Mouse (Mus musculus): ENCODE data around the gene D130052B06Rik. TPM values are rescaled to one million over a fixed set of nuclear protein-coding genes. Genes with fewer than 3 reads are reported as not detected.

Gene D130052B06Rik
- total RNA-seq (2021), result not detected

- no peak for DNase-seq (ENCODE audit: extremely low spot score in 1 of 2, low spot score in 1 of 2)
These were observed at the start of gene D130052B06Rik for GRCm38 (mm10) chr11:33598986-33599385. Gene D130052B06Rik (plus strand): TSS chr11:33599302.

DNA sequence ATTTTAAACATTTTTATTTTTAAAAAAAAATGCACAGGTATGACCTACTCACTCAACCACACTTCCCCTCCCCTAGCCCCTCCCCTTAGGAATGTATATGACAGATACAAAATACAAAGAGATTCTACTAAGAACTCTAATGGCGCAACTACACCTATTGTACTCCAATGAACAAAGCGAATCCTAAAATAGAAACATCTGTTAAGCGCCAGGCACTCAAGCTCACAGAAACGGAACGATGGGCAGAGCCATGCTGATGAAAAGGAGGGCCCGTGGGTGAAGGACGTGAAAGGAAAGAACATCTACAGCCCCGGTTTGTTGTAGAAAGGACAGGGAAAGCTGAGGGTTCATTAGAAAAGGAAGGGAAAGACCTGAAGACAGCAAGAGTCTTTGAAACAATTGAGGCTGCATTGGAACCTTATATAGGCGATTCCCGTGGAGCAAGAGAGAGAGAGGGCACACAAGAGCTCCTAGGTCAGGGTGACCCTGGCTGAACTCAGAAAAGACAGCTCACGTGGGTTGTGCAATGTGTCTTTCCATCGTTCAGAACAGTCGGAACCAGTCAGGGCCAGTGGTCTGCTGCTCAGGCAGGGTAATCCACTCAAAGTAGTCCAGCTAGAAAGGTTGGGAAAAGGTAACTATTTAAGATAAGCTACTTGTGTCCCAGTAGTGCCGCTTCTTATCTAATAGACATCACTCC lies 48.1 kb upstream of the D130052B06Rik start:
- DNase-seq (ENCODE audit: extremely low spot score in 1 of 2, low spot score in 1 of 2), result no peak

DNA sequence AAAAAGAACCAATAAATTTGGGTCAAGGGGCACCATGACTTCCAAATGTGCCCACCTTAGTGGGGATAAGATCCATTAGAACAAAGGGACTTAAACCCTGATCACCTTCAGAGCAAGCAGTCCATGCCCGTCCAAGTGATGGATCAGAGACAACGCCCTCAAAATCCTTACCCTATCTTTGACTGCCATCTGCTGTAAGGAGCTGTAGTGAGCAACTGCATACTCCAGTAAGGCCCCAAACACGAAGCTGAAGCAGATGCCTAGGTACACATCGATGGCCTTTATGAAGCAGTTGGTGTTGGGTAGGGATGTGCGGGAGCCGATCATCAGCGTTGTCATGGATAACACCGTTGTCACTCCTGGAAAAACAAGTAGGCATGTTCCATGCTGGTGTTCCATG lies 45.0 kb upstream of the D130052B06Rik start:
- DNase-seq (ENCODE audit: extremely low spot score in 1 of 2, low spot score in 1 of 2), result peak in 1 of 2 experiments; percentile 13

DNA sequence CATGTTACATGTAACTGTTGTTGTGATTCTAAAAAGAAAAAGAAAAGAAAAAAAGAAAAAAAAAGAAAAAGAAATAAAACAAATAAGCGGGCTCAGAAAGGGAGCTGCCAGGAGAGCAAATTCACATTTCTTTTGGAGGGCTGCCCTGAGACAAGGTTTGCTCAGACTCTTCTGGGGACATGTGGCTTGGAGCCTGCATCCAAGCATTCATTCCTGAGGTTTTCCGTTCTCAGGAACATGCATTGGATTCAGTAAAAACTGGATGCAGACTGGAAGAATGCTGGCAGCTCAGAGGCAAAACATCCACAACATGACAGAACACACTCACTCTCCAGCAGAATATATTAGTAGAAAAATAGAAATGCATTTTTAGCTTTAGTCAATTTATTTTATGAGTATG lies 35.2 kb upstream of the D130052B06Rik start:
- DNase-seq (ENCODE audit: extremely low spot score in 1 of 2, low spot score in 1 of 2), result no peak

- peak in 1 of 2 experiments; percentile 48 for DNase-seq (ENCODE audit: extremely low spot score in 1 of 2, low spot score in 1 of 2)
These were observed 28.7 kb upstream of the D130052B06Rik start for GRCm38 (mm10) chr11:33570413-33570812.

DNA sequence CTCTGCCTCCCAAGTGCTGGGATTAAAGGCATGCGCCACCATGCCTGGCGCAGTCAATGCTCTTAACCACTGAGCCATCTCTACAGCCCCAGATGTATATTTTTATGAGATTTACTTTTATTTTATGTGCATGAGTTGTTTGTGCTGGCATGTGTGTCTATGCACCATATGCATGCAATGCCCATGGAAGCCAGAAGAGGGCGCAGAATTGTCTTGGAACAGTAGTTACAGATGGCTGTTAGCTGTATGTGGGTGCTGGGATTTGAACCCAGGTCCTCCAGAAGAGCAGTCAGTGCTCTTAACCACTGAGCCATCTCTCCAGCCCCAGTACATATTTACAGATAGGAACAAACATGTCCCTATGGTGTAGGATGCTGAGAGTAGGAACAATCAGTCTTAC lies 24.2 kb upstream of the D130052B06Rik start:
- DNase-seq (ENCODE audit: extremely low spot score in 1 of 2, low spot score in 1 of 2), result no peak

DNA sequence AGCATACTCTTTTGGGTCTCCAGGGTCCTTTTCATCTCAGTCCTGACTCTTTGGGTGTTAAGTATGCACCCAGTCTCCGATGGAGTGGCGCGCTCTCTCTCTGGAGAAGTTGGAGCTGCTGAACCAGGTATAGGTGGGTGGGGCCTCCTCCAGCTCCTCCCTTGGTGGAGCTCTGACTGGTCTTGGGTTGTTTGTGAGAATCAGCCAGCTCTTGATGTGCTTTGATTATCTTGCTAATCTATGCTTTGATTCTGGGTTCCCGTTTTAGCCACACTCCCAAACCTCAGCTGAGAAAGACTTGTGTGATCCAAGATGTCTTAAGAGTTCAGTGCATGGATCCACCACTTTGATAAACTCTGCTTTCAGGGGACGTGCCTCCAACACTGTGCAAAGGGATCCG lies 20.2 kb upstream of the D130052B06Rik start, which contains the start of gene Gabrp:
Gabrp (minus strand) TSS at position 101 of the 400 bp plus-strand sequence.
- no peak for DNase-seq (ENCODE audit: extremely low spot score in 1 of 2, low spot score in 1 of 2)

- DNase-seq (ENCODE audit: extremely low spot score in 1 of 2, low spot score in 1 of 2), result no peak
These were observed 19.5 kb upstream of the D130052B06Rik start for GRCm38 (mm10) chr11:33579621-33580020.

- DNase-seq (ENCODE audit: extremely low spot score in 1 of 2, low spot score in 1 of 2), result no peak
These were observed 12.5 kb upstream of the D130052B06Rik start for GRCm38 (mm10) chr11:33586614-33587013.

DNA sequence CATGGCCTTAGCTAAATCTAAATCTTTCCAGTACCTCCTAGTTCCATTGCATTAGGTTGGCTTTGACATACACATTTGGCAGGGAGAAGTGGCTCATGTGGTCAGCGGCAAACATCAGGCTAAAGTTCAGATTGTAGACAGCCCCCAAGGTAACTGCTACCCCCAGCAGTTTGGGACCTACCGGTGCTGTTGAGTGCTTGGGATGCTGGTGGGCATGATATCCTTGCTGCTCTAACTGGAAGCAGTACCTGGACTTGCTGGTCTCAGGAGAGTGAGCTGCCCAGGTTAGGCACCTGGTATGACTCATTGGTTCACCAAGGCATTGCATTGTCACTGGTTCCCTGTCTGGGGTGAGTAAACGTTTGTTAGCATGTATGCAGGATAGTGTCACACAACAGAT lies 8.3 kb upstream of the D130052B06Rik start:
- no peak for DNase-seq (ENCODE audit: extremely low spot score in 1 of 2, low spot score in 1 of 2)

- DNase-seq (ENCODE audit: extremely low spot score in 1 of 2, low spot score in 1 of 2), result no peak
These were observed 6.3 kb upstream of the D130052B06Rik start for GRCm38 (mm10) chr11:33592826-33593225.

- DNase-seq (ENCODE audit: extremely low spot score in 1 of 2, low spot score in 1 of 2), result no peak
These were observed 2.4 kb upstream of the D130052B06Rik start for GRCm38 (mm10) chr11:33596655-33597054.

GRCm38 (mm10) chr11:33603174-33603573 lies 4.1 kb downstream of the D130052B06Rik start:
- DNase-seq (ENCODE audit: extremely low spot score in 1 of 2, low spot score in 1 of 2), result no peak

- no peak for DNase-seq (ENCODE audit: extremely low spot score in 1 of 2, low spot score in 1 of 2)
These were observed 8.7 kb downstream of the D130052B06Rik start for GRCm38 (mm10) chr11:33607784-33608183.

- peak; percentile 50 to 79 for DNase-seq (ENCODE audit: extremely low spot score in 1 of 2, low spot score in 1 of 2)
These were observed 15.1 kb downstream of the D130052B06Rik start for GRCm38 (mm10) chr11:33614218-33614617.

DNA sequence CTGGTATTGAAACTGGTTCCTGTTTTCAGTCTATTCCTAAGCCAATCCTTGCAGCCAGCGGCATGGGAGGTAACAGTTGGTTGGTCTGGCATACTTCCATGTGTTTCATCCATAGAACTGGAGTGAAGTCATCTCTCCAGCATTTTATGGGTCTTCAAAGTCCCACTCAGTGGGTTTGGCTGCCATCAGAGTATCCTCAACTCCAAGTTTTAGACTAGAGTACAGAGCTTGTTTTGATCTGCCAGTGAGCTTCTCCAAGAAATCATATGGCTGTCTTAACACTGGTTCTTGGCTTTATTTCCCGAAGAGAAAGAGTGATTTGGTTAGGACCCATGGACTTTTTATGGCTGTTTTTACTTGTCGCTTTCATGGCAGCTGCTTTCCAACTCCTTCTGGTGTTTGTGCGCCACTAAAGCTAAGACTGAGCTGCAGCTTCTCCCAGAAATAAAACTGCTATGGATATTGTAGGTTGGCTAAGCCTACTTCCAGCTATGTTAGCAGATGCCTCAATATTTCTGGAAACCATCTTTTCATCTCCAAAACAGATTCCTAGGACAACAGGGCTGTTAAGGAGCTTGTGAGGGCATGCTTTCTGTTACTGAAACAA lies 28.1 kb downstream of the D130052B06Rik start:
- DNase-seq (ENCODE audit: extremely low spot score in 1 of 2, low spot score in 1 of 2), result no peak

GRCm38 (mm10) chr11:33637107-33637506 lies 38.0 kb downstream of the D130052B06Rik start:
- DNase-seq (ENCODE audit: extremely low spot score in 1 of 2, low spot score in 1 of 2), result no peak

DNA sequence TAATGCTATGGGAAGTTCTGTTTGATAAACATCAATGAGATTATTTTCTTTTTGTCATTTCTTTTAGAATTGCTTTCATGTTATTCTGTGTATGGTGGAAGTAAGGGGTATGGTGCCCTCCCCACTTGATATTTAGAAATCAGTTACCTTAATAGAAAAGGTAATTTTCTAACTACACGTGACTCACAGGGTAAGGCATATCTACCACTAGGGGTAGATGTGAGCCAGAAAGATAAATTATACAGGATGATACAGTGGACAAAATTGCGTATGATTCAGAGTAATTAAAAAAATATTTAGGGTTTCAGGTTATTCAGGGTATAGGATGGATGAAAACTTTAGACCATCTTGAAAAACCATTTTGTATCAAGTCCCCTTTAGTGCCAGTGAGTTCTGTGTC lies 50.3 kb downstream of the D130052B06Rik start:
- DNase-seq (ENCODE audit: extremely low spot score in 1 of 2, low spot score in 1 of 2), result no peak

DNA sequence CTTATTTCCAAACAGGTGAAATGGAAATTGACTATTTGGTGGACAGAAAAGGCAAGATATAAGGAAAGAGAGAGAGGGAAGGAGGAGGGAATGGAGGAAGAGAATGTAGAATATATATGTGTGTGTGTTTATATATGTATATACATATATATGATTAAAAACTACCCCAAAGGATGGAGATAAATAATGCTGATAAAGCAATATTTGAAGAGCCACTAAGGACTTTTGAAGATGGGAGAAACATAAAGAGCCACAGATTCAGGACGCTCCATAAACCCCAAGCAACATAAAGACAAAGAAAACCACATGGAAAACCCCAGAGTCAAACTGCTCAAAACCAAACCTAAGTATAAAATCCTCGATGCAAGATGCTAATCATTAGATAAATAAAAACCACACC lies 55.4 kb downstream of the D130052B06Rik start:
- no peak for DNase-seq (ENCODE audit: extremely low spot score in 1 of 2, low spot score in 1 of 2)

GRCm38 (mm10) chr11:33655221-33655620 lies 56.1 kb downstream of the D130052B06Rik start:
- no peak for DNase-seq (ENCODE audit: extremely low spot score in 1 of 2, low spot score in 1 of 2)

- DNase-seq (ENCODE audit: extremely low spot score in 1 of 2, low spot score in 1 of 2), result no peak
These were observed 56.9 kb downstream of the D130052B06Rik start for GRCm38 (mm10) chr11:33655861-33656593.

Measured in layer of hippocampus, postnatal 25 days (tissue).